Mouse (Mus musculus) neural tube, embryonic 11.5 days (tissue): ENCODE measurements around the gene Bcl2l12. TPM values are rescaled to one million over a fixed set of nuclear protein-coding genes. Genes with fewer than 3 reads are reported as not detected.

ENCODE experiments used
- ATAC-seq: fragments of 200-750 bp; cut with Nextera tagmentation; 2 replicates; pipeline ENCODE4 v1.8.0; 2017; ENCODE audit warnings: moderate number of reproducible peaks, mild to moderate bottlenecking, moderate TSS enrichment, moderate library complexity; ENCODE audit not compliant: insufficient read depth, low FRiP score, low TSS enrichment
- DNase-seq: peaks from one replicate; pipeline ENCODE4 v3.0.0-alpha.2; 2015; ENCODE audit warnings: low spot score
- H3K27ac ChIP-seq: fragments of 300-500 bp; sonication (generic); 2 replicates; pipeline ENCODE4 v1.5.1; 2014; ENCODE audit warnings: low read depth, mild to moderate bottlenecking, low read length
- H3K27me3 ChIP-seq: fragments of 300-500 bp; sonication (generic); 2 replicates; pipeline ENCODE4 v1.6.1; 2014; ENCODE audit warnings: mild to moderate bottlenecking, low read length, mixed read lengths; ENCODE audit not compliant: control insufficient read depth, insufficient read depth
- H3K36me3 ChIP-seq: fragments of 300-500 bp; sonication (generic); 2 replicates; pipeline ENCODE4 v1.6.1; 2014; ENCODE audit warnings: mild to moderate bottlenecking, low read length, moderate library complexity, mixed read lengths; ENCODE audit not compliant: control insufficient read depth, insufficient read depth
- H3K4me1 ChIP-seq: fragments of 300-500 bp; sonication (generic); 2 replicates; pipeline ENCODE4 v1.6.1; 2014; ENCODE audit warnings: low read length, mixed read lengths; ENCODE audit not compliant: control insufficient read depth, insufficient read depth
- H3K4me2 ChIP-seq: fragments of 300-500 bp; sonication (generic); 2 replicates; pipeline ENCODE4 v1.6.1; 2014; ENCODE audit warnings: low read depth, mild to moderate bottlenecking, moderate library complexity
- H3K4me3 ChIP-seq: fragments of 300-500 bp; sonication (generic); 2 replicates; pipeline ENCODE4 v1.5.1; 2014; ENCODE audit warnings: low read depth, low read length
- H3K9ac ChIP-seq: fragments of 300-500 bp; sonication (generic); 2 replicates; pipeline ENCODE4 v1.6.1; 2014; ENCODE audit warnings: mild to moderate bottlenecking, low read length
- H3K9me3 ChIP-seq: fragments of 300-500 bp; sonication (generic); 2 replicates; pipeline ENCODE4 v1.6.1; 2016; ENCODE audit warnings: low read length; ENCODE audit not compliant: control insufficient read depth
- WGBS: fragments of 180-500 bp; shearing (Covaris S2); extraction: QIAGEN DNeasy Blood & Tissue Kit; methylation state at CpG from one replicate; pipeline ENCODE4 v1.1.7; 2014; 5-methylcytosine and 5-hydroxymethylcytosine counted together
- polyA plus RNA-seq: library from polyadenylated mRNA; unstranded; fragments of >200 nt; fragmentation: Nextera tagmentation; extraction: Ambion mirVana; gene quantifications from 2 replicates; pipeline ENCODE4 v1.2.1, GENCODE M21; 2014

The Bcl2l12 gene
- polyA plus RNA-seq, 1 experiment from 2014 or later: 52.9 TPM

- DNase-seq (no peak), ATAC-seq (no peak)
- H3K4me1 ChIP-seq: no peaks in the 10 kb centered on the region
- no peak overlapping the region for H3K4me2 ChIP-seq
- no peaks in the 10 kb centered on the region for H3K27me3 ChIP-seq
- 88% methylated on average over 6 of the region's 6 CpGs for WGBS
- H3K4me3 ChIP-seq: no peak overlapping the region
- H3K9me3 ChIP-seq: no peaks in the 10 kb centered on the region
- peaks cover 77% of the 10 kb centered on the region for H3K36me3 ChIP-seq
- H3K27ac ChIP-seq: no peak overlapping the region
- no peak overlapping the region for H3K9ac ChIP-seq
These were observed 6.9 kb upstream of the Bcl2l12 start for GRCm38 (mm10) chr7:45005321-45005992.

- H3K4me1 ChIP-seq: no peaks in the 10 kb centered on the region
- H3K4me3 ChIP-seq: no peak overlapping the region
- DNase-seq (no peak), ATAC-seq (no peak)
- no peak overlapping the region for H3K9ac ChIP-seq
- no peaks in the 10 kb centered on the region for H3K9me3 ChIP-seq
- no peaks in the 10 kb centered on the region for H3K27me3 ChIP-seq
- H3K36me3 ChIP-seq: peaks cover 72% of the 10 kb centered on the region
- H3K4me2 ChIP-seq: no peak overlapping the region
- WGBS: 63% methylated on average over 3 of the region's 3 CpGs
- no peak overlapping the region for H3K27ac ChIP-seq
These were observed 6.0 kb upstream of the Bcl2l12 start for GRCm38 (mm10) chr7:45004546-45004945.

GRCm38 (mm10) chr7:45002440-45002839, 3.9 kb upstream of the Bcl2l12 start:
- 91% methylated on average over 7 of the region's 7 CpGs for WGBS
- Histone ChIP-seq H3K9ac (no peak overlapping the region), H3K4me2 (no peak overlapping the region), H3K27ac (no peak overlapping the region), H3K36me3 (peaks cover 59% of the 10 kb centered on the region), H3K4me3 (no peak overlapping the region), H3K4me1 (peaks cover 7% of the 10 kb centered on the region), H3K27me3 (no peaks in the 10 kb centered on the region), H3K9me3 (no peaks in the 10 kb centered on the region)
- ATAC-seq (no peak), DNase-seq (no peak)

- DNase-seq (no peak), ATAC-seq (no peak)
- Histone ChIP-seq H3K4me1 (peaks cover 13% of the 10 kb centered on the region), H3K4me2 (no peak overlapping the region), H3K9me3 (no peaks in the 10 kb centered on the region), H3K27me3 (no peaks in the 10 kb centered on the region), H3K36me3 (peaks cover 42% of the 10 kb centered on the region), H3K4me3 (no peak overlapping the region), H3K9ac (no peak overlapping the region), H3K27ac (no peak overlapping the region)
- 91% methylated on average over 21 of the region's 21 CpGs for WGBS
These were observed 2.1 kb upstream of the Bcl2l12 start for GRCm38 (mm10) chr7:45000539-45001114.

- Histone ChIP-seq H3K4me3 (no peak overlapping the region), H3K27ac (no peak overlapping the region), H3K4me1 (peaks cover 13% of the 10 kb centered on the region), H3K9ac (no peak overlapping the region), H3K36me3 (peaks cover 37% of the 10 kb centered on the region), H3K4me2 (no peak overlapping the region), H3K9me3 (no peaks in the 10 kb centered on the region), H3K27me3 (no peaks in the 10 kb centered on the region)
- DNase-seq (no peak), ATAC-seq (no peak)
- 84% methylated on average over 11 of the region's 11 CpGs for WGBS
These were observed 1.2 kb upstream of the Bcl2l12 start for GRCm38 (mm10) chr7:44999753-45000152.

- no peak for DNase-seq
- Histone ChIP-seq H3K4me1 (peaks cover 13% of the 10 kb centered on the region), H3K9me3 (no peaks in the 10 kb centered on the region), H3K36me3 (peaks cover 26% of the 10 kb centered on the region), H3K27me3 (no peaks in the 10 kb centered on the region), H3K4me2 (peak overlapping the region; percentile 88), H3K4me3 (peak overlapping the region; percentile 70), H3K9ac (peak overlapping the region; percentile 65), H3K27ac (peak overlapping the region; percentile 54)
- WGBS: 3% methylated on average over 15 of the region's 15 CpGs
- peak; percentile 16; the same call in 1 of the 2 replicates for ATAC-seq
These were observed 528 bp downstream of the Bcl2l12 start for GRCm38 (mm10) chr7:44997940-44998428.

GRCm38 (mm10) chr7:44997231-44997939, 1.1 kb downstream of the Bcl2l12 start, which contains the start of gene Irf3:
TSS of gene Irf3 (plus strand) at chr7:44997648.
- Histone ChIP-seq H3K36me3 (peaks cover 25% of the 10 kb centered on the region), H3K9me3 (no peaks in the 10 kb centered on the region), H3K4me1 (peaks cover 13% of the 10 kb centered on the region), H3K27ac (peak within 1 kb of the TSS; percentile 54), H3K4me2 (peak within 1 kb of the TSS; percentile 88), H3K27me3 (no peaks in the 10 kb centered on the region), H3K9ac (peak within 1 kb of the TSS; percentile 65), H3K4me3 (peak within 1 kb of the TSS; percentile 70)
- WGBS: under 1% methylated on average over 43 of the region's 43 CpGs
- peak; percentile 95 for DNase-seq
- ATAC-seq: peak; percentile 89

- WGBS: 21% methylated on average over 10 of the region's 10 CpGs
- H3K4me2 ChIP-seq: peak overlapping the region; percentile 88
- H3K4me3 ChIP-seq: peak overlapping the region; percentile 70
- no peak for ATAC-seq
- no peak for DNase-seq
- no peaks in the 10 kb centered on the region for H3K9me3 ChIP-seq
- H3K27me3 ChIP-seq: no peaks in the 10 kb centered on the region
- no peak overlapping the region for H3K27ac ChIP-seq
- peak overlapping the region; percentile 65 for H3K9ac ChIP-seq
- peaks cover 13% of the 10 kb centered on the region for H3K4me1 ChIP-seq
- H3K36me3 ChIP-seq: peaks cover 21% of the 10 kb centered on the region
These were observed 1.8 kb downstream of the Bcl2l12 start for GRCm38 (mm10) chr7:44996672-44997071.
